Mouse (Mus musculus) brain, adult 2 months (tissue): ENCODE measurements around the gene Syngr2.

ENCODE experiments used
- DNase-seq: peaks from one replicate; pipeline ENCODE4 v3.0.0; 2011; ENCODE audit warnings: low read depth, low spot score

The Syngr2 gene

DNA sequence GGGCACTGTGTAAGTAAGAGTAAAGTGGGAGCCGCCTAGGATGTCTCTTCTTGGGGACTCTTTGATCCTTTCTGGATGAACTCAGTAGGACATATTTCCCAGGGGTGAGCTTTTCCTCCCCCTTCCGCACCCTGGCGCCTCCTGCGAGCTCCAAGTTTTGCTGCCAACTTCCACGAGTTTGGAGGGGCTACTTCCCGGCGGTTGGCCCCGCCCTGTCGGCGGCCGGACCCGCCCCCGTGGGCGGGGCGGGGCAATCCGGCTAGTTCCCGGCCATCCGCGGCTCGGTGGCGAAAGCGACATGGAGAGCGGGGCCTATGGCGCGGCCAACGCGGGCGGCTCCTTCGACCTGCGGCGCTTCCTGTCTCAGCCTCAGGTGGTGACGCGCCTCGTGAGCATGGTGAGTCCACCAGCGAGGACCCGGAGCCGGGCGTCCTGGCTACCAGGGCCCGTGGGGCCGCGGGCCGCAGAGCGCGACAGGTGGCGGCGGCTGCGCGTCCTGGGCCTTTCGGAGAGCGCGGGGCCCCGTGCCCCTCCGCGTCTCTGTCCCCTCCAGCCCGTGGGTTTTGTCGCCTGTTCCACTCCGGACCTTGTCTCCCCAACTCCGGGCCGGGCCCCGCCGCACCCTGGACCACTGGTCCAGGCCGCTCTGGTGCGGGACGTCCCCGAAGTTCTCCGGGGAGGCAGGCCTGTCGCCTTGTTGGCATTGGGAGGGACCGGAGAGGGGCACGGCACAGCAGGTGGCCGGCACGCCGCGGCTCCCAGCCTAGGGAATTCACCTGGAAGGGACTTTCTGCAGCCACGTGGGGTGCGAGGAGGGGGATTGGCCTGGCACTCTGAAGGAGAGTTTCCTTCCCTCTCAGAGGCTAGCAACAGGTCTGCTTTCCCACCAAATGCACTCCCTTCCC lies at the start of gene Syngr2, which contains the start of gene Gm20708:
TSS of gene Syngr2 (plus strand) at position 262 of the 905 bp plus-strand sequence.
TSS of gene Gm20708 (plus strand) at position 262 of the 905 bp plus-strand sequence.
- DNase-seq, result peak; percentile 43

DNA sequence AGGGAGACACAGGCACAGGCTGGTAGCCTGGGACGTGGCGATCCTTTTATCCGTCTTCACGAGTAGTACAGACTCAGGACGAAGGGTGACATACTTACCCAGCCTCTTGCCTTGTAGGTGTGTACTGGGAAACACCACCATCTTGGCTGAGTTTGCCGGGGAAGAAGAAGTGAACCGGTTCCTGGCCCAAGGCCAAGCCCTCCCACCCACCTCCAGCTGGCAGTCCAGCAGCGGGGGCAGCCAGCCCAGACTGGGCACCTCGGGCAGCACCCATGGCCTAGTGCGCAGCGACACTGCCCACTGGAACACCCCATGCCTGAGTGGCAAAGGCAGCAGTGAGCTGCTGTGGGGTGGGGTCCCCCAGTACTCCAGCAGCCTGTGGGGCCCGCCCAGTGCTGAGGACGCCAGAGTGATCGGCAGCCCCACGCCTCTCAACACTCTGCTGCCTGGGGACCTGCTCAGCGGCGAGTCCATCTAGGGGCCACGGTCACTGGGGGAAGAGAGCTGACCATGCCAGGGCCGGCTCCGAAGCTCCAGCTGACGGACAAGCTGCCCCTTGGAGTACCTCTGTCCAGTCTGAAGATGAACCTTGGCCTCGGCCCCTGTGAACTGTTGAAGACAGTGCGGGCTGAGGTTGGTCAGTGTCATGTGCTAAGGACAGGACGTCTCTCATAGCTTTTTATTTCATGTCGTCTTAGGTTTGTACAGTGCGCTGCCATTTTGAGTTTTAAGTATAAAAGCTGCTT lies 48.9 kb upstream of the Syngr2 start:
- DNase-seq, result peak; percentile 46

DNA sequence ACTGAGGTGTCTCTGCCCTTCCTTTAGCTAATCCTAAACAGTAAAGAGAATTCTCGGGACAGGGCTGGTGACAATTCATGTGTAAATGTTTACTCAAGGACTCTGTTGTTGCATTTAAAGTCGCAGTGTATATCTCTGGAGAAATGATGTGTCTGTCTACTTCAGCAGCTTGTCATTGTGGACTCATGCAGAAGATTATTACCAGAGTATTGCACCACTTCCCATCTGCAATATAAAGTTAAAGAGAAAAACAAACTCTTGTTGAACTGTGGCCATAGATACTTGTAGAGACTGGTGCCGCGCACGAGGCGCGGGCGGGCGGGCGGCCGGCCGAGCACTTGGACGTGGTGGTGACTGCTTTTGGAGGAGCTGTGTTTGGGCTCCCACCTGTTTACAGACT lies 47.7 kb upstream of the Syngr2 start:
- DNase-seq, result no peak

DNA sequence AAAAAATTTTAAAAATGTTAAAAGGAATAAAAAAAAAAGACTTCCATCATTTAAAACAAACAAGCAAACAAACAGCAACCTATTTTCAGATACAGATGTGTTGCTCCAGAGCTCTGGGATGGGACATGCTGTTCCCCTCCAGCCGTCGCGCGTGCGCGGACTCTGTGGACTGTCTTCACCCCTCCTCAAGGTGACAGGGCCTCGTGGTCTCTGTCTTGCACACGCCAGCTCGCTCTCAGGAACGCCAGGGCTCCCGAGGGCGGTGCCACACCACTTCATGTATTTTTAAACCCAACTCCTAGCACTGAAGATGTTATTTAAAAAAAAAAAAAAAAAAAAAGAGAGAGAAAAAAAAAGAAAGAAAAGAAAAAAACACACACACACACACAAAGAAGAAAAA lies 47.2 kb upstream of the Syngr2 start:
- DNase-seq, result no peak

DNA sequence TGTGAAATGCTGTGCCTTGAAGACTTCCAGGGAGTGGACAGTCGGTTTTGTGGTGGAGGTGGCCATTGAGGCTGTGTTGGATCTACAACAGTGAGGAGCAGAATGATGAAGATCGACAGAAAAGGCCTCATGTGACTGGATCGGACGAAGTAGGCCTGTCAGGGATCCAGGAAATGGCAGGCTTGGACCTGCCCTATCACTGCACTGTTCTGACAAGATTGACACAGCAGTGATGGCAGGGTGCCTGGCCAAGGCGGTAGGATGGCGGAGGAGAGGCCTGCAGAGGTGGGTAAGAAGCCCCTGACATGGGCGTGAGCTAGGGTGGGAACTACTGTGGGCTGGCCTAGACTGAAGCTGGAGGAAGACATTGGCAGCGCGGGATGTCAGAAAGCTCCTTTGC lies 45.1 kb upstream of the Syngr2 start:
- no peak for DNase-seq

DNA sequence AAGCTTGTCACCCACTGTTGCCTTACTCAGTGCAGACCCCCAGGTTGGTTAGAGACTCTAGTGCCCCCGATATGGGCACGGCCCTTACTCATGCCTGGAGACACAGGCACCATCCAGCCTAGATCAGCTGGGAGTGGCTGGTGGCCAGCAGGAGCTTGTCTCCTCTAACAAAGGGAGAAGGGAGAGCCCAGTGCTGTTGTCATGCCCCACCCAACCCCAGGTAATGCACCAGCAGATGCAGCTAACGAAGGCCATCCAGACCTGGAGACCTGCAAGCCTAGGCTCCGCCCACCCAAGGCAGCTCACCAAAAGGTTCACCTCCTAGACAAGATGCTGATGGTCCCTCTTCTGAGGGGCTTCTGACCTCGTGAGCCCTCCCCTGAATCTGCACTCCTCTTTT lies 44.1 kb upstream of the Syngr2 start:
- DNase-seq, result no peak

DNA sequence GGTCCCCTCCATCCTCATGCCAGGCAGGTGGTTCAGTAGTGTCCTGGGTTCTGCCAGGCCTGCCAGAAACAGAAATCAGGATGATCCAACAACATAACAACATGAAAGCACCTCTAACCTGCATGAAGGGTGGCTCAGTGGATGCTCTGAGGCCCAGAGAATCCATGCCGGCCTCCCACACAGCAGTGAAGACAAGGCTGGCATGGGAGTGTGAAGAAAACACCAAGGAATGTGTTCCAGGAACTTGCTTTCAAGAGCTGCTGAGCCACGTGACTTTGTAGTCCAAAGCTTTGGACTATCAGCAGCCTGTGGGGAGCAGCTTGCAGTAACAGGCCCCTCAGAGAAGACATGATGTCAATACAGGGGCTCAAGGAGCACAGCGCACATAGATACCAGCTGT lies 43.2 kb upstream of the Syngr2 start:
- DNase-seq, result peak; percentile 65

DNA sequence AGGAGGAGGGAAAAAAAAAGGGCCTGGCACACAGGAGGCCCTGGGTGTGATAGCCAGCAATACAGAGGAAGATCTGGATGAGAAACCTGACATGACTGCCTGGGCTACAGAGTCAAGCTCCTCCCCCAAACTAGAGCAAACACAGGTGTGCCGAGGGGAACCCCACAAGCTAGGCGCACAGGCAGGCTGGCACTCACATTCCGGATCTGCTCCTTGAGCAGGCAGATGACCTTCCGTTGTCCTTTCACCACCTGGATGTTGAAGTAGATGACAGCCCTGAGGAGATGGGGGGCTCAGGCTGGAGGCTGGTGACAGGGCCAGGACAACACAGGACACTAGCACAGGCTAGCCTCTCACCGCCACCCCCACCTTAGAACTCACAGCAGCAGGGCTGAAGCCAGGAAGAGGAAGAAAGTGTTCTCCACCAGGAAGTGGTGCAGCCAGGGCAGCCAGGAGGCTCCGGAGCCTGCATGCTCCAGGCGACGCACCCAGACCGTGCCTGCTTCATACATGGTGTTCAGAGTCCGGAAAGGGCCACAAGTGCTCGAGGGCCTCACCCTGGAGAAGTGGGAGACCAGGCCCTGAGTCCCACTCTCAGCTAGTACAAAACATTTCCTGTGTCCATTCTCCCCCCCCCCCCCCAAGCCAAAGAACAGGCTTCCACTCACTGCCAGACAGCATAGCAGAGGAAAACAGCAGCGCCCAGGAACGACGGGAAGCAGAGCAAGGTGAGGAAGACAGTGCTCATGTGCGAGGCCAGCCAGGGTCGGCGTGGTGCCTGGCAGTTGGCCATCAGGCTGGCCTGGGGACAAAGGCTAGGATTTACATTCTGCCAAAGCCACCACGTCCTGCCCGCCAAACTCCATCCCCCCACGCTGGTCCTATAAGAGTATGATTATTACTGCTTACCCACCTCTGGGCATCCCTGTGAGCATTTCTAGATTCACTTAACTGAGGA lies 40.5 kb upstream of the Syngr2 start:
- no peak for DNase-seq

DNA sequence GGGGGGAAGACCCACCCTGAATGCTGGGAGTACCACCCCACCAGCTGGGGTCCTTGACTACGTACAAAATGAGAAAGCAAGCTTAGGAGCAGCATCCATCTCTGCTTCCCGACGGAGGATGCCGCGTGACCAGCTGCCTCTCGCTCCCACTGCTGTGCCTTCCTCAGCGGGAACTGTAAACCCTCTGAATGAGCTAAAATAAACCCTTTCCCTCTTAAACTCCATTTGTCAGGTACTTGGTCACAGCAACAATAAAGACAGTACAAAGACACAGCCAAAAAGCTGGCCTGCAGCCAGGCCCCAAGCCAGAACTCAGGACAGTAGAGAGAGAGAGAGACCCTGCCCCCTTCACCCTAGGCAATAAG lies 39.8 kb upstream of the Syngr2 start:
- DNase-seq, result no peak

DNA sequence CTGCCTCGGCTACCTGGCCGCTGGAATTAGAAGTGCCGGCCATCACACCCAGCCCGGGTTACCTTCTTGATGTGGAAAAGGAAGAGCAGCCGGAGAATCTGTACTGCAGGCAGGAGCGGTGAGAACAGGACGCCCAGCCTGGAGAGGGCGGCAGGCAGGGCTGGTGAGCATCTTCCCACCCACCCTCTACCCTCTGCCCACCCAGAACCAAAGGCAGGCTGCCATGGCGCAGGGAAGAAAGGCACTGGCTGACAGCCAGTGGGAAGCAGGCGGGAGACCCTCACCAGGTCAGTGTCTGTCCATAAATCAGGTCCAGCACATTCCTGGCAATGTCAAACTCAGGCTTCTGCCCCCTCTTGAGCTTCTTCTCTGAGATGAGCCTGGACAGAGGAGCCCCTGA lies 39.1 kb upstream of the Syngr2 start:
- DNase-seq, result no peak

DNA sequence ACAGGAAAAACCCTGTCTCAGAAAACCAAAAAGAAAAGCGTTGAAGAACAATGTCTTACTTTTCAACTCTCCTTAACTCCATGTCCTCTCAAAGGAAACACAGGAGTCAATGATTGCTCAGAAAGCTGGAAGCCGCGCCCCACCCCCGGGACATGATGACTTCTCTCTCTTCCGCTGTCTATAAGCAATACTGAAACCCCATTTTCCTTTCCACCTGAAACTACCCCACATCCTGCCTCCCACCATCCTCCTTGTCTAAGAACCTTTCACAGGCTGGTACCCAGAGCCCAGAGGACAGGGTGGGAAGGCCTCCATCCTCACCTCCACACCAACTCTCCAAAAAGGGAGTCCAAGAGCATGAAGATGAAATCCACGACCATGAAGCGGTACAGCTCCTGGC lies 37.1 kb upstream of the Syngr2 start:
- no peak for DNase-seq

DNA sequence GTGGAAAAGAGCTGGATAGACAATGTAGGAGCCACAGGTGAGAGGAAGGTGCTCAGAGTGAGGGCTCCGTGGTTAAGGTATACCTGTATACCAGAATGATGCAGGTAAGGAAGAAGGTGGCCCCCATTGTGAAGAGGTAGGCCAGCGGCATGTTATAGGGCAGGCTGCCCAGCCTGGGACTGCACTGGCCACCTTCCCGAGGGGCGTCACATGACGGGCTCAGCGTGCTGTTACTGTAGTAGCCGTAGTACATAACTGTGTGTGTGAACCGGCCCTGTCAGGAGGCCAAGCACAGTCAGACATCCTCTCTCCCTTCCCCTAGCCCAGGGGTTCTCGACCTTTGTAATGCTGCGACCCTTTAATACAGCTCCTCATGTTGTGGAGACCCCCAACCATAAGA lies 34.5 kb upstream of the Syngr2 start:
- DNase-seq, result no peak

DNA sequence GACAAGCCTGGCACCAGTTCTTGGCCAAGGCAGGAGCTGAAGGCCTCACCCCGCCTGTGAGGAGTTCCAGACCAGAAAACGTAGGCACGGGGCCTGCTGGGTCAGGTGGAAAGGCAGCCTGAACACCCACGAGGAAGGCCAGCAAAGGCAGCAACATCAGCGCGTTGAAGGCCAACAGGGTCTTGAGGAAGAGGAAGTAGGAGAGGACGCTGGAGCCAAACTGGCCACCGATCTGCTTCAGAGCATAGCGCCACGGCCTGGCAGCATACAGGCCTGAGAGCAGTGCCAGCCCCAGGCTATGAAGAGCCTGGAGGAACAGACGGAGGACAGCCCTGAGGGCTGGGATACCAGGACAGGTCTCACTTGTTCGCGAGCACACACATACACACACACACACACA lies 33.9 kb upstream of the Syngr2 start:
- no peak for DNase-seq

DNA sequence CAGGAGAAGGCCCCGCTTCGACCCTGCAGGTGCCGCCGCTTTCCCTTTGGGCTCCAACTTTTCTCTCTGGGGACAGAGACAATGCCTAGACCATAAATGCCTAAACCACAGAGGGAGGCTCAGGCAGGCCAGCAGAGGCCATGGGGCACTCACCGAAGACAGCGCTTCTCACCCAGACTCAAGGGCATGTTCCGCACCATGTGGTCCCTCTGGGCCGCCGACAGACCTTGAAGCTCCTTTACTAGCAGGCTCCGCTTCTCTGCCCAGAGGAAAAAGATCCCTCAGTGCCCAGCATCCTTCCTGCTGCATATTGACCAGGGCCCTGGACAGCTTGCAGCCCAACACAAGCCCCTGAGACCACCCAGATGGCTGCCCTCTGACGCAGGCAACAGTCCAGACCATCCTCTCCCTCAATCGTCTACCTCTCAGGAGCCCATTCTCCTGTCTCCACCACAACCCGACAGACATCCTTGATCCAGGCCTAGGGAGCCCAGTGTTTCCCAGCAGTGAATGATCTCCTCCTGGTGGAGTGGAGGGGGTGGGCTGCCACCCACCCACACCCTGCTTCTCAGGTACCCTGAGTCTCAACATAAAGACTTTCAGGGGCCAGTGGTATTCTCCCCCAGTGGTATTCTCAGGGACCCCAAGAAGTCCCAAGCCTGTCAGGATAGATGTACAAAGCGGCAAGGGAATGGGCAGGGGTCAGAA lies 33.2 kb upstream of the Syngr2 start:
- DNase-seq, result no peak

DNA sequence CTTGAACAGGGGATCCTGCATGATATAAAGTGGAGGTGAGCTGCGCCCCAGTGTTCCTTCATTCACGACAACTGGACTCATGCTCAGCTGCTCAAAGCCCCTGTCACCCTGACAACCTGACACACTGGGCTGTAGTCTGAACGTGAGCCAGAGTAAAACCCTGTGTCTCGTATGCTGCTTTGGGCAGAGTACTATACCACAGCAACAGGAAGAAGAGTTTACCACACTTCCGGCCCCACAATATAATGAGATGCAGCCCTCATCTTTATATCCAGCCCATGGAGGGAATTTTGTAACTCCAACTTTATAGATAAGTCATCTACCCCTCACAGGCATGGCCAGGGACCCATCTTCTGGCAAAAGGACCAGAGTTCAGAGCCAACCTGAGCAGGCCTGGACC lies 32.4 kb upstream of the Syngr2 start:
- no peak for DNase-seq

DNA sequence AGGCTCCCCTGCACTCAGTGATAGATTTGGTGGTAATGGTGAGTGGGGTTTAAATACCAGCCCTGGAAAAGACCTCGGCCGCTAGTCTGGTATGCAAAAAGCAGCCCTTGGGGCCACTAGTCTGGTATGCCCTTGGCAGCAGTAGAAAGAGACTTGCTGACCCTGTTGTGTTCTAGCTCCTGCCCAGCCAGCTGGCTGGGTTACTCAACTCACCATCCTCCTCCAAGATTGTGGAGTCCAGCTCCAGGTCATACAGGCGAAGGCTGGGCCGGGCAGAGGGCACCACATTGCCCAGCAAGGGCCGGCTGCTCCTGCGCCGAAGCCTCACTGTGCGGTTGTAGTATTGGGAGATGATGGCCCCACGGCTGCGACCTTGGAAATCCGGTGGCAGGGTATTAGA lies 31.4 kb upstream of the Syngr2 start:
- no peak for DNase-seq

DNA sequence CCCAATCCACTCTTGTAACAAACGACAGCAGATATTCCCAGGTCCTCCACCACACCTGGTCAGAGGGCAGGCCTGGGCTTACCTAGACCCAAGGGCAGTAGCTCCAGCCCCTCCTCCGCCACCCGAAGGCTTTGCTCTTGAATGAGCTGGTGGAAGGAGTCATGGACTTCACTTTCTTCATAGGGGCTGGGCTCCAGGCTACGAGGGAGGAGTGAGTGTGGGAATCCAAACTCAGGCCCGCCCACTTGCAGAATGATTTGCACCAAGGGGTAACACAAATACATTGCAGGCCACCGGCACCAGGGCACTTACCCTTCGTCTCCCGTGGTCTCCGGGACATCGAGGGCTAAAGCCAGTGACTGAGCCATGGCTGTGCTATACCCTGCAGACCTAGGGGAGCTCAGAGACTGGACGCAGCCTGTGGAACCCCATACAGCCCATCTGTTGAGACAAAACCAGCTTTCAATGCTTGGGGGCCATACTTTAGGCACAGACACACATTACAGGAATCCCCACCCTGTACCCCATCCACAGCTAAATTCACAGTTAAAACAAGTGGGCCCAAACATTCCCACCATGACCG lies 30.5 kb upstream of the Syngr2 start:
- no peak for DNase-seq

DNA sequence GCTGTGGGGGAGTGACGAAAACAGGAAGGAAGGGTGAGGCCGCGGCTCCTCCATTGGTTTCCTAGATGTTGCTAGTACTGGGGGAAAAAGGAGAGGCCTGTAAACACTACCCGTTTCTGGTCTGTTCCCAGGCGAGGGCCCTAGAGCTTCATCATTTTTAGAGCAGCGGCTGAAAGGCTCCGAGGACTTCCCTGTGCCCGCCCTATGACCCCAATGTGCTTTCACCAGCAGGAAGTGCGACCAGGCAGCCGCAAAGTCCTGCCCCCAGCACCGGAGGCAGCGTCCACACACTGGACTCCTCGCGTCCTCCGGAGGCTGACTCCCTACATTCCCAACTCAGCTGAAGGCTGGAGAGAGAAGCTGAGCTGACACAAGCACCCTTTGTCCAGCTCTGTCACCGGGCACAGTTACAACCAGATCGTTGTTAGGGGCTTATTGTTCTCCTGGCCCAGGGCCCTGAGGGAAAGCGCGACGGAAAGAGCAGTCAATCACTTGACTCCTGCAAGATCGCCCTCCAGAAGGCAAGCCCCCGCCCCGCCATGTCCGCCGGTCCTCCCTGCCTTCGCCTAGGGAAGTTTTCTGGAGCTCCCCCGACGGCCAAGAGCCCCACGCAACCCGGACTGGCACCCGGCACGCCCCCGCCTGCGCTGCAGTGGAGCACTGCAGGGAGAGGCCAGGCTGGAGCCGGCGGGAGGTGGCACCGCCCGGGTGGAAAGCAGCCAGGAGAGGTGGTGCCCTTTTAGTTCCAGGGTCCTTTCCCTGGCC lies 29.9 kb upstream of the Syngr2 start:
- DNase-seq, result peak; percentile 92

DNA sequence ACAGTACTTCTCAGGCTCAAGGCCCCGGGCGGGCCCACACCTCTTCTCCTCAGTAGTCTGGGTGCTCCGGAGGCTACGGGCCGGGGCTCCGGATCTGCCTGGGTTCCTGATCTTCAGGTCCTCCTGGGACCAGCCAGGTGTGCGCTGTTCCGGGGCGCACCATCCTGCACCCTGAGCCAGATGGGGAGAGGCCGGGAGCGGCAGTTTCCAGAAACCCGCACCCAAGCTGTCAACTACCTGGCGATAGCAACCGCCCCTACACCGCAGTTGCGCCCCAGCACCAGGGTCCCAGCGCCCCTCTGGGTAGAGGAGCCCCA lies 29.3 kb upstream of the Syngr2 start:
- no peak for DNase-seq

DNA sequence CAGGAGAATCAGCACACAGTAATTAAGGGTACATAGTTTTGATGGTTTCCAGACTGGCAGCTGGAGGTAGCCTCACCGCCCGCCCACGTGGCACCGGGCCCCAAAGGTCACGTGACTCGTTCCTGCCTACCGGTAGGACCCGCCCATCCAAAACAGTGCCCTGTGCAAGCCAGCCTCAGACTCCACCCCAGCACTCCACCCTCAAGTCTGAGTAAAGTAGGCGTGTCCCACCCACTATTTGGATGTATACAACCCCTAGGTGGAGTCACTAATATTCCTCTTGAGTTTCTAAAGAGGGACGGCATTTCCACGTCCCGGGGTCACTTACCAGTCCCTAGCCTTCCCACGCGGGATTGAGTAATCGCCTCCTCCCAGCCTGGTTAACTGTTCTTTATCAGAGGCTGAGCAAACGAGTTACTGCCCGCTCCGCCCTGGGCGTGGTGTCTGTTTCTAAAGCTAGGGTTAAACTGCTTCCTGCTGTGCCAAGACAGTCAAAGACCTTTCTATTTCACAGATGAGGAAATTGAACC lies 28.8 kb upstream of the Syngr2 start:
- DNase-seq, result peak; percentile 57
